Mouse (Mus musculus): ENCODE measurements around the gene Fam19a2. TPM values are rescaled to one million over a fixed set of nuclear protein-coding genes. Genes with fewer than 3 reads are reported as not detected.

The Fam19a2 gene
- polyA plus RNA-seq, 1 experiment from 2014 or later, result 1.6 TPM

DNA sequence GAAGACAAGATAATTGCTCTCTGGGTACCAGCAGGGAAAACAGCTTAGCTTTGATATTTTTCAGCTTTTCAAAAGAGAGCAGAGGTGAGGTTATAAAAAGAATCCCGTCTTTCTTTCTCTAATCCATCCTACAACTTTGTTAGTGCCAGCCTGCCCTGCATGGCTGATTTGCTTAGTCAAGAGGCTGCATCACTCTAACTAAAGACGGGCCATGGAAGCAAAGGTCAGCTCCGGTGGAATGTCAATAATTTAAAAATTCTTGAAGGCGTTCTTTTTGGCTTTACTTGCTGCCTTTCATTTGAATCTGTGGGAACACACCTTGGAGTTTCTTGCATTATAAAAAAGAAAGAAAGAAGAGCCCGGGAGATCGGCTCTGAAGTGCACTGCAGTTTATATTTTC, 134.3 kb downstream of the Fam19a2 start:
- no peak overlapping the region for H3K9ac ChIP-seq
- WGBS, result 32% methylated on average over 6 of the region's 6 CpGs
- H3K9me3 ChIP-seq, result no peaks in the 10 kb centered on the region
- H3K4me3 ChIP-seq, result no peak overlapping the region
- H3K27me3 ChIP-seq, result no peaks in the 10 kb centered on the region
- no peaks in the 10 kb centered on the region for H3K36me3 ChIP-seq
- ATAC-seq (ENCODE audit: borderline replicate concordance, extremely low read depth, low FRiP score, low TSS enrichment), result no peak
- no peak overlapping the region for H3K27ac ChIP-seq
- H3K4me2 ChIP-seq, result no peak overlapping the region
- no peaks in the 10 kb centered on the region for H3K4me1 ChIP-seq

DNA sequence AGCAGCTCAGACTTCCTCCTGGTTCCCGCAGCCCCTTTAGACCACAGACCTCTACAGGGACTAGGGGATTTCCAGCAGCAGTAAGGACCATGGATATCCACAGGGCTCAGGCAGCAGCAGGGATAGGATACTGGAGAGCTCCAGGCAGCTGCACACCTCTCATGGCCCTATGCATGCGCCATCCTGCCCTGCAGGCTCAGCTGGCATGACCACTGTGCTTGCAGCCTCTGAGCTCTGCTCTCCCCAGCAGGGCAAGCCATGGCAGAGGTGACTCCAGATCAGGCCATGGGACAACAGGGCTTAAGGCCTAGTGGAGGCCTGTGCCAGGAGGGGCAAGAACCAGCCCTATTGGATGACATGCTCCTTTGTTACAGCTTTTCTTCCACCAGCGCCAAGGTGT, 137.4 kb downstream of the Fam19a2 start:
- 79% methylated on average over 3 of the region's 3 CpGs for WGBS
- Histone ChIP-seq H3K9ac (no peak overlapping the region), H3K27ac (no peak overlapping the region), H3K4me1 (no peaks in the 10 kb centered on the region), H3K4me3 (no peak overlapping the region), H3K36me3 (no peaks in the 10 kb centered on the region), H3K27me3 (no peaks in the 10 kb centered on the region), H3K4me2 (no peak overlapping the region), H3K9me3 (no peaks in the 10 kb centered on the region)
- no peak for ATAC-seq (ENCODE audit: borderline replicate concordance, extremely low read depth, low FRiP score, low TSS enrichment)

DNA sequence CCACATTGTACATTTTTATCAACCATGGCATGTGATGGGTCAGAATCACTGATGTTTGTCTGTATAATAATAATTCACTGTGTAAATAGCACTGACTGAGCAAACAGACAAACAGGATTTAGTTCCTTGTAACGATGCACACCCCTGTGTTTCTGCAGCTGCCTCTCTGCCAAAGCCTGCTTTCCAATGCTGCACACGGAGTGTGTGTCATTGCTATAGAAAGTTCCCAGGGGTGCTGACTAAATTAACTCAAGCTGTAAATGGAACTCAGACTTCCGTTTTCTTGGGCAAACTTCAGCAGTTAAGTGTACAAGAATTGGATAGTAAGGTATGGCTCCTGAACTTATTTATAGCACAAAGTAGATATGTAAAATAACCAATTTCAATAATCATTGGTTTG, 138.7 kb downstream of the Fam19a2 start:
- no peaks in the 10 kb centered on the region for H3K36me3 ChIP-seq
- WGBS, result 79% methylated on average over 3 of the region's 3 CpGs
- H3K4me2 ChIP-seq, result no peak overlapping the region
- H3K27ac ChIP-seq, result no peak overlapping the region
- H3K27me3 ChIP-seq, result no peaks in the 10 kb centered on the region
- no peaks in the 10 kb centered on the region for H3K4me1 ChIP-seq
- no peak for ATAC-seq (ENCODE audit: borderline replicate concordance, extremely low read depth, low FRiP score, low TSS enrichment)
- H3K9me3 ChIP-seq, result no peaks in the 10 kb centered on the region
- no peak overlapping the region for H3K4me3 ChIP-seq
- no peak overlapping the region for H3K9ac ChIP-seq

DNA sequence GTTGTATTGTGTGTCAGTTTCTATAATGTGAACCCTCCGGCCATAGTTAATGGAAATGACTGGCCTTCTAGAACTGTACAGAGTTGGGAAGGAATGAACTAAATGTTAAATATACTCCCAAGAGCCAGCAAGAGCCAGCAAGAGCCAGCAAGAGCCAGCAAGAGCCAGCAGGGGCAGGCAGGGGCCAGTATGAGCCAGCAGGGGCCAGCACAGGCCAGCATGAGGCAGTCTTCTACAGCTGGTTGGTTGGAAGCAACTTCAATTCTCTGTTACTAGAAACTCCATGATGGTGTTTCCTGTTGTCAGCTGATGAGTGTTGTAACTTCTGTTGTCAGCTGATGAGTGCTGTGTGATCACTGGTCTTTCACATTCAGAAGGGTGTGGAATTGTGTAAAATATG, 151.2 kb downstream of the Fam19a2 start:
- Histone ChIP-seq H3K9ac (no peak overlapping the region), H3K27me3 (no peaks in the 10 kb centered on the region), H3K4me2 (no peak overlapping the region), H3K4me3 (no peak overlapping the region), H3K27ac (no peak overlapping the region), H3K4me1 (no peaks in the 10 kb centered on the region), H3K9me3 (no peaks in the 10 kb centered on the region), H3K36me3 (no peaks in the 10 kb centered on the region)
- ATAC-seq (ENCODE audit: borderline replicate concordance, extremely low read depth, low FRiP score, low TSS enrichment), result no peak
- 80% methylated on average over 1 of the region's 1 CpGs for WGBS

DNA sequence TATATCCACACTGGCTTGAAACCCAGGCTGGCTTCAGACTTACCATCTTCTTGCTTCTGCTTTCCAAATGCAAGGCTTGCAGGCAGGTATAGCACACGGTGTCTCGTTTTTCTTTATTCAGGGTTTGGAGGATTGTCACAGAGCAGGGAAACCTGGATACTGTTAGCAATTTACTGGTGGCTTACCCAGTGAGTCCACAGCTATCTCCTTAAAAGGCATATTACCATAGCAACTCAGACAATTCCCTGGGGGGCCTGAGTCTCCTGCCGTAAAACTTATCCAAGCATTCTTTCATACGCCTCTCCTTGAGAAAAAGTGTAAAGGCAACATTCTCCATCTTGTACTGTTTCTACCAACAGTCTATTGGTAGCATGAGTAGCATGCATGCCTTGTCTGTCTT, 152.2 kb downstream of the Fam19a2 start:
- Histone ChIP-seq H3K36me3 (no peaks in the 10 kb centered on the region), H3K4me1 (no peaks in the 10 kb centered on the region), H3K4me3 (no peak overlapping the region), H3K4me2 (no peak overlapping the region), H3K9ac (no peak overlapping the region), H3K27ac (no peak overlapping the region), H3K9me3 (no peaks in the 10 kb centered on the region), H3K27me3 (no peaks in the 10 kb centered on the region)
- ATAC-seq (ENCODE audit: borderline replicate concordance, extremely low read depth, low FRiP score, low TSS enrichment), result no peak
- WGBS, result 69% methylated on average over 4 of the region's 4 CpGs

DNA sequence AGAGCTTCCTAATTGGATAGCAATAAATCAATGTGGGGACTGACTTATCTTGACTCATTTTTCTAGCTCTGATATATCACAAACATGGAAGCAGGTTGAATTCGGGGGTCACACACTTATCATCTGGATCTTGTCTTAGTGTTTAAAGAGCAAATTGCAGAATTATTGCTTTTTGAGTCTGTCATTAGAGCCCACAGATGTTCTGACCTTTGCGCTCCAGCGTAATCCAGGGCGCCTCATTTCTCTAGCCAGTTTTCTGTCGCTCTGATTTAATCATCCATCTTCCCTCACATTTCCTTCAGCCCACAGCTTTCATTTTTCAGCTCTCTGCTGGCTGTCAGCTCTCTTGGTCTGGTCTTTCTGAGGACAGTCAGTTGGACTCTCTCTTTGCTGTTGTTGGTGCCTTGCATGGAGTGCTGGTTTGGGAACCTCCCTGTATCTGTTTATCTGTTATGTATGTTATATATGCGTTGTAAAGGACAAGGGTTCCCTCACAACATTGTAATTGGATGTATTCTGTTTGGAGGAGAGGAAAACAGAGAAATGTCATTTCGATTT, 154.9 kb downstream of the Fam19a2 start:
- Histone ChIP-seq H3K27ac (no peak overlapping the region), H3K4me1 (no peaks in the 10 kb centered on the region), H3K36me3 (no peaks in the 10 kb centered on the region), H3K9me3 (no peaks in the 10 kb centered on the region), H3K9ac (no peak overlapping the region), H3K27me3 (no peaks in the 10 kb centered on the region), H3K4me3 (no peak overlapping the region), H3K4me2 (no peak overlapping the region)
- no peak for ATAC-seq (ENCODE audit: borderline replicate concordance, extremely low read depth, low FRiP score, low TSS enrichment)
- WGBS, result 32% methylated on average over 7 of the region's 7 CpGs

DNA sequence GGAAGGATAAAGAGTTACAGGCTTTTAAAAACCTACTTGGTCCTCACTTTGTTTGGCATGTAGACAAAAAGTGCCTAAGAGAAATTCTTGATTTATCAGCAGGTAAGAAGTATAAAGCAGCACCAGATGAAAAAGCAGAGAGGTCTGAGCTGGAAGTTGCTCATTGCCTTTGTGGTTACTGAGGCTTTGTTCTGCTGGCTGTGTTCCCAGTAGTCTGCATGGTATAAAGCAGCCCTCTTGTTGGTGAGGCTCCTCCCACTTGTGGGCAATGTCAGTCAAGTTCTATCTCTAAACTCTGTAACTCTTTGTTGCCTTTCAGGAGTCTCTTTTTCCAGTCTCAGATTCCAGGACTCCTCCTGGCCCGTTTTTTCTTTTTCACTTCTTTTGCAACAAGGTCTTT, 156.5 kb downstream of the Fam19a2 start:
- no peak for ATAC-seq (ENCODE audit: borderline replicate concordance, extremely low read depth, low FRiP score, low TSS enrichment)
- WGBS, result 81% methylated on average over 1 of the region's 1 CpGs
- Histone ChIP-seq H3K27me3 (no peaks in the 10 kb centered on the region), H3K9me3 (no peaks in the 10 kb centered on the region), H3K27ac (no peak overlapping the region), H3K9ac (no peak overlapping the region), H3K36me3 (no peaks in the 10 kb centered on the region), H3K4me1 (no peaks in the 10 kb centered on the region), H3K4me2 (no peak overlapping the region), H3K4me3 (no peak overlapping the region)

DNA sequence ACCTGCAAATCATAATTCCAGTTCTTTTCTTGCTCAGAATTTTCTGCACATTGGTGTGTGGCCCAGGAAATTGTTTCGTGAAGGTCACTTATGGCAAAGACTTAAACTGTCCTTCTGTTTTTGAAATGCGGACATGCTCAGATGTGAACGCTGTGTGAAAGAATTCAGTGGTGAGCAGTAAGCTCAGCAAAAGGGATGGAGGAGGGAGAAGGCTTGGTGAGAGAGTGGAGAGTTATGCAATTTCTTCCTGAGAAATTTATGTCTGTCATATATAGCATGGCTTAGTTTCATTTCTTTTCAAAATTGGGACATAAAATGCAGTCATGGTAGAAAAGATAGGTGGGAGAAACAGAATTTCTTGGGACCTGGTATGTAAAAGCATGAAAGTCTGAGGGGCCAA, 160.7 kb downstream of the Fam19a2 start:
- no peak overlapping the region for H3K4me3 ChIP-seq
- no peak overlapping the region for H3K27ac ChIP-seq
- no peaks in the 10 kb centered on the region for H3K36me3 ChIP-seq
- no peak overlapping the region for H3K9ac ChIP-seq
- no peaks in the 10 kb centered on the region for H3K9me3 ChIP-seq
- ATAC-seq (ENCODE audit: borderline replicate concordance, extremely low read depth, low FRiP score, low TSS enrichment), result no peak
- H3K4me1 ChIP-seq, result no peaks in the 10 kb centered on the region
- no peaks in the 10 kb centered on the region for H3K27me3 ChIP-seq
- H3K4me2 ChIP-seq, result no peak overlapping the region
- WGBS, result 87% methylated on average over 3 of the region's 3 CpGs

DNA sequence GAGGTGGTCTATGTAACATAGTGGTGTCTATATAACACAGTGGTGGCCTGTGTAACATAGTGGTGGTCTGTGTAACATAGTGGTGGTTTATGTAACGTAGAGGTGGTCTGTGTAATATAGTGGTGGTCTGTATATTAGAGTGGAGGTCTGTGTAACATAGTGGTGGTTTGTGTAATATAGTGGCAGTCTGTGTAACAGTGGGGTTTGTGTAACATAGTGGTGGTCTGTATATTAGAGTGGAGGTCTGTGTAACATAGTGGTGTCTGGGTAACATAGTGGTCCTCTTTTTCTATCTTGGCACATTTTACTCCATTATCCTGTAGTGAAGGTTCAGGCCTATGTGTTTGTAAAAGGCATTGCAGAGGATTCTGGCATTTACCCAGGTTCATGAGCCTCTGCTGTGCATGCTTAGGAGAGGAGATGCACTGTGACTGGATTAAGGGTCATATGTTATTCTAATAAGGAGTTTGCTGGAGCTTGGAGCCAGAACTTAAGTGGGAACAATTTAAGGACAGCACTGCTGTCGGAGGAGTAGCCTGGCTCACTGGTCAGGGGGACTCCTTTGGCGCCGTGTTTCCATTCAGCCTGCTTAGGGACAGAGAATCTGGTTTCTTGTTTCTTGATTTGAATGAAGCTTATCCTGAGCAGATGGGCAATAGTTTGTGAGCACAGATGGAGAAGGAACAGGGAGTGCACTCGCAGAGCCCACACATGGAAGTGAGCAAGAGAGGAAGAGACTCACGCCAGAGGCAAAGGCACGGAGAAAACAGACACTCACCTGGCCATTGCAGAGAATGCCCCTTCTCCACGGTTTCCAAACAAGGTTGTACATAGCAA, 162.9 kb downstream of the Fam19a2 start:
- ATAC-seq (ENCODE audit: borderline replicate concordance, extremely low read depth, low FRiP score, low TSS enrichment), result no peak
- Histone ChIP-seq H3K4me2 (no peak overlapping the region), H3K27me3 (no peaks in the 10 kb centered on the region), H3K4me1 (no peaks in the 10 kb centered on the region), H3K9ac (no peak overlapping the region), H3K4me3 (no peak overlapping the region), H3K36me3 (no peaks in the 10 kb centered on the region), H3K9me3 (no peaks in the 10 kb centered on the region), H3K27ac (no peak overlapping the region)
- 74% methylated on average over 8 of the region's 8 CpGs for WGBS

DNA sequence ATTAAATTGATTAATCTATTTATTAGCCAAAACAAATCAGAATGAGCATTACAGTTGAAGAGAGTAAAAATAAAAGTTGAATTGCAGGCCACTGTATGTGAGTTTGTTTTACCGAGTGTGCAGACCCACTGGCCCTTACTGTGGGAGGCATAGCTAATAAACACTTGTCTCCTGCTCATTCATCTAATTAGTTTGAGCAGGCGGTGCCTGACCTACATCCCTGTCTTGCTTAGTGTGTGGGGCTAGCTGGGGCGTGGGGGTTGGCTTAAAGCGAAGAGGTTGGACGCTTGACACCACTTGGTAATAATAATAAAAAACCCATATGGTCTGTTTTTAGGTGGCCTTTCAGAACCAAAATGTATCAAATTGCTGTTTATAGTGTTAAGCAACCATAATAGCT, 167.8 kb downstream of the Fam19a2 start:
- H3K4me2 ChIP-seq, result no peak overlapping the region
- H3K9me3 ChIP-seq, result no peaks in the 10 kb centered on the region
- H3K27me3 ChIP-seq, result no peaks in the 10 kb centered on the region
- no peak for ATAC-seq (ENCODE audit: borderline replicate concordance, extremely low read depth, low FRiP score, low TSS enrichment)
- H3K4me1 ChIP-seq, result no peaks in the 10 kb centered on the region
- H3K9ac ChIP-seq, result no peak overlapping the region
- H3K36me3 ChIP-seq, result no peaks in the 10 kb centered on the region
- WGBS, result 59% methylated on average over 5 of the region's 5 CpGs
- no peak overlapping the region for H3K27ac ChIP-seq
- no peak overlapping the region for H3K4me3 ChIP-seq

DNA sequence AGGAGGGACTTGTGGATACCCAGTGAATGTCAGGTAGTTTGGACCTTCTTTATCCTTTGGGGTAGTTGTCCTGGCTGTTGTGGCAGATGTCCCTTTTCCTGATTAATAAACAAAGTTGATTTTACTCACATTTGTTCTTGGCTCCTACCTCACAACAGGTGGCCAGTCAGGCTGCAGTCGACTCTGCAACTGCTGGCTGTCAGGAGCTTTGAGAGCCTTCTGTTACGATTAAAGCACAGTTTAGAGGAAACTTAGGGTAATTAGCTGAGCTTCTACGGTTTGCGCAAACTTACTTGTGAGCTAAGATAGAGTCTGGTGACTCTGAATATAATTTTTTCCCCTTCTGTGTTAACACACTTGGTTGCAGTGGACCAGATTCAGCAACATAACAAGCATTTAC, 173.8 kb downstream of the Fam19a2 start:
- Histone ChIP-seq H3K9ac (no peak overlapping the region), H3K4me2 (no peak overlapping the region), H3K9me3 (no peaks in the 10 kb centered on the region), H3K27ac (no peak overlapping the region), H3K27me3 (no peaks in the 10 kb centered on the region), H3K4me1 (no peaks in the 10 kb centered on the region), H3K36me3 (no peaks in the 10 kb centered on the region), H3K4me3 (no peak overlapping the region)
- WGBS, result 73% methylated on average over 4 of the region's 4 CpGs
- ATAC-seq (ENCODE audit: borderline replicate concordance, extremely low read depth, low FRiP score, low TSS enrichment), result no peak

DNA sequence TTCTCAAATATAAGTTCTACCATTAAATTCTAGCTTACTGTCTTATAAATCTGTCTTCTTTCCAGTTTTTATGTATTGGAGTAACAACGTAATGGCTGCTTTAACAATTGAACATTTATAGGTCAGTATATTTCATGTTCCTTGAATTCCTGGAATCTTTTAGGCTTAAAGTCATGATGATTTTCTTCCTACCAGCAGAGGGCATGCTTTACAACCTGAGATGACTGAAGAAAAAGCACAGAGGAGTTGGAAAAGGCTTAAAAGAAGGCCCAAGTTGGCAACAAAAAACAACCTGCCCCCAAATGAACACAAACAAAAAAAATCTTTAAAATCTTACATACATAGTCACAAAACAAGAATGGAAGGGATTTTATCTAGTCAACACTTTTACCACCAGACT, 193.0 kb downstream of the Fam19a2 start:
- no peaks in the 10 kb centered on the region for H3K36me3 ChIP-seq
- no peak overlapping the region for H3K4me2 ChIP-seq
- no peak overlapping the region for H3K4me3 ChIP-seq
- ATAC-seq (ENCODE audit: borderline replicate concordance, extremely low read depth, low FRiP score, low TSS enrichment), result no peak
- no peaks in the 10 kb centered on the region for H3K4me1 ChIP-seq
- H3K27ac ChIP-seq, result no peak overlapping the region
- H3K9ac ChIP-seq, result no peak overlapping the region
- no peaks in the 10 kb centered on the region for H3K9me3 ChIP-seq
- no peaks in the 10 kb centered on the region for H3K27me3 ChIP-seq
- 84% methylated on average over 1 of the region's 1 CpGs for WGBS
